Mouse (Mus musculus): ENCODE measurements at regions not wholly inside any gene's neighbourhood (a gene's known extent, or its start where the extent isn't known, plus 50 kb on each side); places are given as distances from the start of the nearest gene placed in this dataset.

DNA sequence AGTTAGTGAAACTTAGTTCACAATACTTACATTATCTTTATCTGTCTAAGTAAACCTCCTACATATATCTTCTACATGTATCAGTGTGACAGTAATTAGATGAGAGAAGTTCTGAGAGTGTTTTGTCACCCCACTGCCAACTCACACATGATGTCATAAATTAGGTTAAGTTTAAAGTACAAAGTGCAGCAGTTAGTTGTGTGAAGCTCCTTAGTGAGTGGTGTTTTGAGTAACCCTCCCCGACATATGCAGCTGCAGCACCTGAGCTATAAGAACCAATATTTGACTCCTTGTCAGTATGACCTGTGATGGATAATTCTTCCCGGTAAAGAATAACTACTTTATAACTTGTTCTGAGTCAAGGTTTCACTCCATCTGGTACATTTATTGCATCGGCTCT is 874.6 kb downstream of the A830018L16Rik start:
- TF ChIP-seq CTCF (IDR thresholded peaks at IDR 0.05; ENCODE audit: borderline replicate concordance, insufficient read depth, low read length) = no peak
- TF ChIP-seq POLR2A (IDR thresholded peaks at IDR 0.05; ENCODE audit: low read depth, low read length) = no peak

All from embryonic fibroblast, embryonic 13.5 days (primary cell).